Mouse (Mus musculus) retina, embryonic 14.5 days (tissue): ENCODE measurements around the gene Kcnk3.
A peak's percentile ranks its signal among the peaks of the same experiment; 100 is the strongest.

Source experiments
- DNase-seq: peaks from one replicate; pipeline ENCODE4 v3.0.0-alpha.2; 2015; ENCODE audit warnings: low spot score

Kcnk3 gene

GRCm38 (mm10) chr5:30643477-30644179 is 55.7 kb downstream of the Kcnk3 start:
- no peak for DNase-seq

- no peak for DNase-seq
These were observed 58.1 kb downstream of the Kcnk3 start for GRCm38 (mm10) chr5:30646036-30646435.

GRCm38 (mm10) chr5:30647396-30647795 is 59.4 kb downstream of the Kcnk3 start:
- no peak for DNase-seq

GRCm38 (mm10) chr5:30647815-30648560 is 60.0 kb downstream of the Kcnk3 start, which contains the start of gene Slc35f6:
Slc35f6 (plus strand) TSS chr5:30647933.
- DNase-seq, result peak; percentile 89

GRCm38 (mm10) chr5:30649558-30649957 is 61.6 kb downstream of the Kcnk3 start:
- DNase-seq, result no peak

- no peak for DNase-seq
These were observed 62.8 kb downstream of the Kcnk3 start for GRCm38 (mm10) chr5:30650756-30651155.

- DNase-seq, result no peak
These were observed 63.6 kb downstream of the Kcnk3 start for GRCm38 (mm10) chr5:30651554-30651953.

GRCm38 (mm10) chr5:30653246-30653645 is 65.3 kb downstream of the Kcnk3 start:
- no peak for DNase-seq

GRCm38 (mm10) chr5:30655042-30655441 is 67.1 kb downstream of the Kcnk3 start:
- no peak for DNase-seq

GRCm38 (mm10) chr5:30655526-30656195 is 67.7 kb downstream of the Kcnk3 start:
- no peak for DNase-seq

GRCm38 (mm10) chr5:30659042-30659441 is 71.1 kb downstream of the Kcnk3 start:
- no peak for DNase-seq

GRCm38 (mm10) chr5:30660278-30660677 is 72.3 kb downstream of the Kcnk3 start:
- no peak for DNase-seq

GRCm38 (mm10) chr5:30660813-30661212 is 72.8 kb downstream of the Kcnk3 start:
- DNase-seq, result no peak

- DNase-seq, result no peak
These were observed 77.4 kb downstream of the Kcnk3 start for GRCm38 (mm10) chr5:30665360-30665759.

GRCm38 (mm10) chr5:30665968-30666367 is 78.0 kb downstream of the Kcnk3 start:
- no peak for DNase-seq

GRCm38 (mm10) chr5:30666391-30667195 is 78.6 kb downstream of the Kcnk3 start, which contains the start of gene Cenpa:
Cenpa (plus strand) TSS chr5:30666777.
- peak; percentile 96 for DNase-seq

GRCm38 (mm10) chr5:30667215-30667614 is 79.2 kb downstream of the Kcnk3 start:
- DNase-seq, result no peak

- DNase-seq, result no peak
These were observed 79.7 kb downstream of the Kcnk3 start for GRCm38 (mm10) chr5:30667686-30668085.

GRCm38 (mm10) chr5:30668637-30669495 is 80.9 kb downstream of the Kcnk3 start:
- no peak for DNase-seq

- no peak for DNase-seq
These were observed 81.5 kb downstream of the Kcnk3 start for GRCm38 (mm10) chr5:30669496-30669830.

GRCm38 (mm10) chr5:30670091-30670490 is 82.1 kb downstream of the Kcnk3 start:
- DNase-seq, result no peak
